In the genomic region with DNA sequence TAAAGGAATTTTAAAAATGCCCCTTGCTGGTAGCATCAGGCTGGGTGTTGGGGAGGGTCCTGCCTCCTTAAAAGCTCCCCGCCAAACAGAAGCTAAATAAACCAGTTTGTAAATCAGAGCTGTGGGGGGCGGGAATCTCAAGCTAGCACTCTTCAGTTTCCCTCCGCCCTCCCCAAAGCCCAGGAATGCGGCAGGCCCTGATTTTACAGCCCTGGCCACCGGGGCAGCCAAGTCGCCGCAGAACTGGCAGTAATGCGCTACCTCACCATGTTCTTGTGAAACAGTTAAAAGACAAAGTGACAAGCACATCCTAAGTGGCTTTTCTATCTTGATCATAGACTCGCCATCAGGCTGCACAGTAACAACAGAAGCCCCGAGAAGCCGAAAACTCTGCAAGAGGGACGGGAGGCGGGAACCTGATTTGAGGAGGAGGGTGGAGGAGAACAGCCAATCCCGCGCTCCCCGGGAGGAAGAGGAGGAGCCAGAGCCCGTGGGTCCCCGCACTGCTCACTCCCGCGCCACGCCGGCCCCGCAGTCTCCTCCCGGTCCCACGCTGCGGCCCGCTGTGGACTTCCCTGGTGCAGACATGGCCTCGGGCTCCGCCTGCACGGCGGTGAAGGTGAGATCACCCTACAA, we compare ENCODE assay signal across 8 mouse cellular contexts. TPM values are rescaled to one million over a fixed set of nuclear protein-coding genes. Genes with fewer than 3 reads are reported as not detected.
DNase-seq lines count a peak whose midpoint lies in the region; ATAC-seq and TF ChIP-seq lines count a peak whose summit lies in the region.

TSS of gene Mtap (plus strand) at position 217 of the 636 bp plus-strand sequence.

- peak; percentile 89 for DNase-seq in Muller cell, postnatal 12 days (ENCODE audit: inconsistent ontology term)
- peak; percentile 80 to 81 for DNase-seq in cerebellum, adult 2 months
- DNase-seq in frontal cortex, adult 2 months (ENCODE audit: extremely low spot score in 1 of 2, low spot score in 1 of 2), result peak; percentile 38 to 86
- peak; percentile 83 for DNase-seq in hindbrain, embryonic 11.5 days (ENCODE audit: low spot score)
- peak; percentile 74 for DNase-seq in layer of hippocampus, adult 9-11 months
- peak; percentile 64 for DNase-seq in ovary, postnatal 10 days (ENCODE audit: low spot score)
- peak; percentile 70 to 71 for DNase-seq in urinary bladder, adult 18-20 months (ENCODE audit: low spot score in 2 of 2)

- no peak for TF ChIP-seq POLR2A in cerebellum, adult 2 months (IDR thresholded peaks at IDR 0.05; ENCODE audit: borderline replicate concordance, insufficient read depth, low read length)

- no peak within 1 kb of the TSS for H3K27ac ChIP-seq in cerebellum, adult 2 months (ENCODE audit: insufficient read depth, low read length)
- no peak within 1 kb of the TSS for H3K27ac ChIP-seq in hindbrain, embryonic 11.5 days (ENCODE audit: low read depth, low read length)
- peak within 1 kb of the TSS; percentile 85 for H3K27ac ChIP-seq in lung, embryonic 16.5 days (ENCODE audit: low read length)

- peak within 1 kb of the TSS; percentile 80 for H3K9ac ChIP-seq in hindbrain, embryonic 11.5 days (ENCODE audit: low read depth, low read length)
- H3K9ac ChIP-seq in lung, embryonic 16.5 days (ENCODE audit: low read length), result peak within 1 kb of the TSS; percentile 78

- WGBS in cerebellum, adult 2 months, result under 1% methylated on average over 31 of the region's 31 CpGs
- under 1% methylated on average over 31 of the region's 31 CpGs for WGBS in hindbrain, embryonic 11.5 days
- under 1% methylated on average over 31 of the region's 31 CpGs for WGBS in lung, embryonic 16.5 days

- no peak for TF ChIP-seq CTCF in cerebellum, adult 2 months (IDR thresholded peaks at IDR 0.05; ENCODE audit: borderline replicate concordance, insufficient read depth, low read depth, low read length)

- ATAC-seq in hindbrain, embryonic 11.5 days (ENCODE audit: low FRiP score), result peak; percentile 96
- ATAC-seq in lung, embryonic 16.5 days (ENCODE audit: low read depth), result peak; percentile 95

- no peaks in the 10 kb centered on the region for H3K36me3 ChIP-seq in hindbrain, embryonic 11.5 days (ENCODE audit: control insufficient read depth, insufficient read depth, low read length)
- no peaks in the 10 kb centered on the region for H3K36me3 ChIP-seq in lung, embryonic 16.5 days (ENCODE audit: control insufficient read depth, insufficient read depth, low read length)

- no peaks in the 10 kb centered on the region for H3K4me1 ChIP-seq in cerebellum, adult 2 months (ENCODE audit: control insufficient read depth, insufficient read depth, low read length)
- no peaks in the 10 kb centered on the region; the same call in 1 of the 2 replicates for H3K4me1 ChIP-seq in hindbrain, embryonic 11.5 days (replicated peaks; ENCODE audit: control insufficient read depth, insufficient read depth, low read length)
- H3K4me1 ChIP-seq in lung, embryonic 16.5 days (replicated peaks; ENCODE audit: control insufficient read depth, insufficient read depth, low read length), result peaks cover 18% of the 10 kb centered on the region

- H3K27me3 ChIP-seq in cerebellum, adult 2 months (ENCODE audit: control insufficient read depth, insufficient read depth, low read length), result no peaks in the 10 kb centered on the region
- no peaks in the 10 kb centered on the region for H3K27me3 ChIP-seq in hindbrain, embryonic 11.5 days (ENCODE audit: control insufficient read depth, insufficient read depth, low read length)
- no peaks in the 10 kb centered on the region for H3K27me3 ChIP-seq in lung, embryonic 16.5 days (ENCODE audit: control insufficient read depth, insufficient read depth, low read depth, low read length)

- peak within 1 kb of the TSS; percentile 78 for H3K4me3 ChIP-seq in cerebellum, adult 2 months (replicated peaks; ENCODE audit: insufficient read depth, low read depth, low read length)
- peak within 1 kb of the TSS; percentile 80 for H3K4me3 ChIP-seq in hindbrain, embryonic 11.5 days (ENCODE audit: low read depth, low read length)
- peak within 1 kb of the TSS; percentile 74 for H3K4me3 ChIP-seq in lung, embryonic 16.5 days (ENCODE audit: low read length)

- H3K9me3 ChIP-seq in hindbrain, embryonic 11.5 days (ENCODE audit: control insufficient read depth, low read length), result no peaks in the 10 kb centered on the region
- H3K9me3 ChIP-seq in lung, embryonic 16.5 days (ENCODE audit: control insufficient read depth, low read length), result no peaks in the 10 kb centered on the region

- H3K4me2 ChIP-seq in hindbrain, embryonic 11.5 days (replicated peaks; ENCODE audit: low read depth, low read length), result peak within 1 kb of the TSS; percentile 61
- H3K4me2 ChIP-seq in lung, embryonic 16.5 days (ENCODE audit: low read depth, low read length), result peak within 1 kb of the TSS; percentile 91

RNA-seq across cellular contexts. Expression of gene Mtap, which starts in this region (rescaled TPM):
- polyA plus RNA-seq in cerebellum, adult 2 months (2012; rRNA removed), result 12.6 and 12.9 TPM in 2 replicates
- polyA plus RNA-seq in frontal cortex, adult 2 months (2012; rRNA removed), result 8.0 and 8.2 TPM in 2 replicates
- 81.4 and 86.6 TPM in 2 replicates for polyA plus RNA-seq in hindbrain, embryonic 11.5 days (2014; fragmentation: Nextera tagmentation; extraction: Ambion mirVana)
- polyA plus RNA-seq in lung, embryonic 16.5 days (2015; fragmentation: Nextera tagmentation; extraction: Ambion mirVana), result 45.0 and 48.5 TPM in 2 replicates
